Mouse (Mus musculus) E14TG2a.4 (cell line): ENCODE data around the gene Usp48.

Experiments used
- CTCF ChIP-seq: conservative IDR thresholded peaks from 2 replicates; pipeline ENCODE4 v1.5.1; 2014; ENCODE audit warnings: low read length
- NANOG ChIP-seq: IDR thresholded peaks from 2 replicates; pipeline ENCODE4 v1.6.1; 2014; ENCODE audit warnings: borderline replicate concordance, low read length, mixed read lengths
- POU5F1 ChIP-seq: IDR thresholded peaks from 2 replicates; pipeline ENCODE4 v1.6.1; 2014; ENCODE audit warnings: low read length, borderline replicate concordance

GRCm38 (mm10) chr4:137704561-137704960 lies 111.0 kb downstream of the Usp48 start:
- TF ChIP-seq CTCF = no peak
- no peak for TF ChIP-seq NANOG
- TF ChIP-seq POU5F1 = peak; percentile 50; the same call in 1 of the 2 replicates
